Mouse (Mus musculus): ENCODE measurements around the gene Ubtf.
"Not testable (repeated sequence)": the region's sequence is repeated elsewhere in the genome, so short reads cannot be mapped to it uniquely, and the experiment has no call there.

The Ubtf gene

DNA sequence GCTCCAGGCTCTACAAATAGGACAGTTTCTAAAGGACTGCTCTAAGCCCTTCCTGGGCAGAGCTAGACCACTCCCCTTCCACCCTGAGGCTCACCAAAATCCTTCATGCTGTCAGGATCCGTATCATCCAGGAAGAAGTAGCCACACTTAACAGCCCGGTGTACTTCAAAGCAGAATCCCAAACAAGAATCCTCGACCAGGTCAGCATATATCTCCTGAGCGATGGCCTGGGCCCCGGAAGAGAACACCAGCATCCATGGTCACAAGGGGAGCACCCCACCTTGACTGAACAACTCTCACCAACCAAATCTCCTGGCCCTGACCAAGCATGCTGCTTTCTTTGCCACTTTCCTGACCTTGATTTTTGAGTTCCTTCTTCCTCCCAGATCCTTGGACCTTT, 25.1 kb downstream of the Ubtf start:
- DNase-seq = no peak

DNA sequence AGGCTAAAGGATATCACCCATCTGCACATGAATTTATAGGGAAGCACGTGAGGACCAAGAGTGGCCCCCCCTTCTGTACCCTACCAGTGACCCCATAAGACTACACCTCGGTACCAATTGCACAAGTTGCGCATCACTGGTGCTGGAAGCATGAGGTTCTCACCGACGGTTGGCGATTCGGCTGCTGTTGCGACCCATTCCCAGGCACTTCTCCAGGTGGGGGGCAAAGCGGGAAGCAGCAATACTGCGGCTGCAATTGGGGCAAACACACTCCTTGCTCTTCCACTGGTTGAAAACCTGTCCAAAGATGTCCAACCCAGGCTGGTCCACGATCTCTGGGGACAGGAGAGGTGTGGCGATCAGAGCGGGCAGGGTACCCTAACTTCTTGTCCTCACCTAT, 25.6 kb downstream of the Ubtf start:
- no peak for DNase-seq

DNA sequence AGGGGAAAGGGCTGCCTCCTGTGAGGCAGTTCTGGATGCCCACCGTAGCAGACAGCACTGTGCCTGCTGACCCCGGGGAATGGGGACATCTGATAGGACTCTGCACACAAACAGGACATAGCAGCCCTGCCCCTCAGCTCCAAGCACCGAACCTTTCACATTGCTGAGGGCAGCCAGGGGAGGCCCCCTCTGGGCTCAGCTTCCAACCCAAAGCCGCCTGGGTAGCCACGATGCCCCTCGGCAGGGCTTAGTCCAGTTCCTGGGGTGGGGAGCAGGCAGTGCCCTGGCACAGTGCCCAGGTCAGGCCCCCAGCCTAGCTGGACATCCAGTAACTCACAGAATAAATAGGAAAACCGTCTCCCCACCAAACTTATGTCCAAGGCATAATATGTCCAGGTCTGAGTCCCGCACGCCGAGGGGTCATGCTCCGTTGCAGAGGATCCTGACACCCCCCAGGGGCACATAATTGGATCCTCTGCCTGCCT, 28.4 kb downstream of the Ubtf start:
- no peak for DNase-seq

DNA sequence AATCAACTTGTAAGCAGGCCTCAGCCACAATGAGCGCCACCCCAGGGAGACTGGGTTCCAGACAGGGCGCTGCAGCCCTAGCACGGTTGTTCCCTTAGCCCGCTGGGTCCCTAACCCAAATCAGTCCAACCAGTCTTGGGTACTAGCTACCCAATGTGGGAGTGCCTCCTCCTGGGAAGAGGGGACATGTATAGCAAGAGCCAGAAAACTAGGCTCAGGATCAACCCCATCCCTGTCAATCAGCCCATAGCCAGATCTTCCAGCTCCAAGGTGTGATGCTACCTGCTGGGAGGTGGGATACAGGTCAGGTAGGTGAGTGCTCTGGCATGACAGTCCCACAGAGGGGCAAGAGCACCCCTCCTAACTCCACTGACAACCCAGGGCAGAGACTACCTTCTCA, 29.4 kb downstream of the Ubtf start:
- no peak for DNase-seq

DNA sequence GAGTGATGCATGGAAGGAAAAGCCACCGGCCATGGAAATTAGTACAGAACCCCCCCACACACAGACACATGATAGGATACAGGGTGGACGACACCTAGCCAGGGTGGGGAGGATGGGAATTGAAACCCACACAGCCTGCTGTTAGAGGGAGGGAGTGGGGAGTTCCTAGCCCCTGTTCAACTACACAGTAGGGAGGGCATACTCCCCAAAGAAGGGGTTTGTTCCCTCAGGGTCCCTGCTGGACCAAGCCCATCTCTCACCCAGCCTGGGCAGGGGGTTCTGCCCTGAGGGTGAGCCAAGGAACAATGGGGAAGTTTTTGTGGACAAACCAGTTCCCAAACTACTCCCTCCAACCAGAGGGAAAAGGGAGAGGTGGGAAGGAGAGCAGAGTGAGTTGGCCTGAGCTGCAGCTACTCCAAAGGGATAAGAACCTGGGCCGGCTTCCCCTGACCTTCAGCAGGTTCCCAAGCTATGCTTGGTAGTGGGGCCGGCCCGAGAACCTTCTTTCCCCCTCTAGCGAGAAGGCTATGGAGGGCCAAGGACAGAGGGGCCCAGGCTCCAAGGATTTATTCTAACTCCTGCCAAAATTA, 29.9 kb downstream of the Ubtf start:
- no peak for DNase-seq

DNA sequence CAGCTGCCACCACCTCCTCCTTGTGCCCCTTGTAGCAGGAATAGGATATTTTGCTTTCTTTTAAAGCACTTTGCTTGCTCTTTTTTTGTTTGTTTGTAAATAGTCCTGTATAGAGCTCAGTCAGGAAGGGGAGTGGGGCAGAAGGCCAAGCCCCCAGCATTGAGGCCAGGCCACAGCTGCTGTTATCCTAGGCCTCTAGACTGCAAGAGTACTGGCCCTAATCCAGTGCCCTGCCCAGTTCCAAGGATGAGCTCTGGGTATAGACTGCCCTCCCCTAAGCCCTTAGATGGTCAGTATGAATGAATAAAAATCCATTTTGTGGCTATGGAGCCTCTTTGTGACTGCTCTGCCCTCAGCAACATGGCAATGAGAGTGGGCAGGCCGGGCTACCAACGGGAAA, 30.6 kb downstream of the Ubtf start:
- no peak for DNase-seq

DNA sequence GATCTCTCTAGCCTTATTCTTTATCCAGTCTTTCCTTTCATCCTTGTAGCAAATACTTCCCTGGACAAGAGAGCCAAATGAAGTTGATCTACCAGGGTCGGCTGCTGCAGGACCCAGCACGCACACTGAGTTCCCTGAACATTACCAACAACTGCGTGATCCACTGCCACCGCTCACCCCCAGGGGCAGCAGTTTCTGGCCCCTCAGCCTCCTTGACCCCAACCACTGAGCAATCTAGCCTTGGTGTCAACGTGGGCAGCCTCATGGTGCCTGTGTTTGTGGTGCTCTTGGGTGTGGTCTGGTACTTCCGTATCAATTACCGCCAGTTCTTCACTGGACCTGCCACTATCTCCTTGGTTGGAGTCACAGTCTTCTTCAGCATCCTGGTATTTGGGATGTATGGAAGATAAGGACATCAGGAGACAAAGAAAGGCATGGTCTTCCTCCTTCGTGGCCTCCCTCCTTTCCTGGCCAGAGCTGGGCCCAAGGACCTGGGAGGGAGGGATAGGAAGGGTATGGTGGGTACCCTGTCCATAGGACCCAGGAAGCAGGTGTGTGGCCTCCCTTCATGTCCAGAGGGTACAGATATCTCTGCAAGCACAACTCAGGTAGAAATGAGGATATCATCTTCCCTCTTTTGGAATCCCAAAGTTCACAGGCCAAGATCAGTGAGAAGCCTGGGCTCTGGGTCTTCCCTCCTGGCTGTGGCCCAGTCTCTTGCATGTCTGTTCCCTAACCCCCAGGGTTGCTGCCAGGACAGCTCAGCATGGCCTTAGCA, 31.3 kb downstream of the Ubtf start:
- no peak for DNase-seq

DNA sequence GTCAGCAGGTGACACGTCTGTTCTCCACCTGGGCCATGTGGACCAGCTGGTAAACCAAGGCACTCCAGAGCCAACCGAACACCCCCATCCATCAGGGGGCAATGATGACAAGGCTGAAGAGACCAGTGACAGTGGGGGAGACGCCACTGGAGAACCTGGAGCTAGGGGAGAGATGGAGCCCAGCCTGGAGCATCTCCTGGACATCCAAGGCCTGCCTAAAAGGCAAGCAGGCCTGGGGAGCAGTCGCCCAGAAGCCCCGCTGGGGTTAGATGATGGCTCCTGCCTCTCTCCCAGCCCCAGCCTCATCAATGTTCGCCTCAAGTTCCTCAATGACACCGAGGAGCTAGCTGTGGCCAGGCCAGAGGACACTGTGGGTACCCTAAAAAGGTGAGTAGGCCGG, 32.1 kb downstream of the Ubtf start:
- no peak for DNase-seq

DNA sequence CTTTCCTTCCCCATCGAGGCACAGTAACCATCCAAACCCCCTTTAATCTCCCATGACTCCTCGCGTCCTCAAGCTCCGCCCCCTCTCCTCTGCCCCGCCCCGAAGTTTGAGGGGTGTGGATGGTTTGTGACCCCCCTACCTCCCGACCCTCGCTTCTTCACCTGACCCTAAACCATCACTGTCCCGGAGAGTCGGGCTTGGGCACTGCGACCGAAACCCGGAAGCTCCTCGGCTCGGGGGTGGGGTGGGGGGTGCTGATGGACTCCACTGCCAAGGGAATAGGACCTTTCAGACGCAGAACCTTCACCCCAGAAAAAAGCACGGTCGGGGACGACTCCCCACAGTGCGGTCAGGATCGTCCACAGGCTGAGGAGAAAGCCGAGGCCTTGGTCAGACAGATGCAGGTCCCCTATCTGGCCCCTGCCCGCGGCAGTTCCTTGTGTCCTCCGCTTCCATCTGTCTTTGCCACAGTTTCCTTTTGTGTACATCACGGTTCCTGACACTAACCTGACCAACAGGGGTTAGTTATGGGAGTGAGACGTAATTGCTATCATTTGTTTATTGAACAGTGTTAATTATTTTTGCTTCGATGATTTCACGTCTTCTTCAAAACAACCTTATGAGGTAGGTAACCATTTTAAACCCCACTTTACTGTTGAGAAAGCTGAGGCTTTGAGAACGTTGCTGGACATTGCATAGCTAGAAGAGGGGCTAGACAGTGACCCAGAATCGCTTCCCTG, 34.3 kb downstream of the Ubtf start:
- no peak for DNase-seq

DNA sequence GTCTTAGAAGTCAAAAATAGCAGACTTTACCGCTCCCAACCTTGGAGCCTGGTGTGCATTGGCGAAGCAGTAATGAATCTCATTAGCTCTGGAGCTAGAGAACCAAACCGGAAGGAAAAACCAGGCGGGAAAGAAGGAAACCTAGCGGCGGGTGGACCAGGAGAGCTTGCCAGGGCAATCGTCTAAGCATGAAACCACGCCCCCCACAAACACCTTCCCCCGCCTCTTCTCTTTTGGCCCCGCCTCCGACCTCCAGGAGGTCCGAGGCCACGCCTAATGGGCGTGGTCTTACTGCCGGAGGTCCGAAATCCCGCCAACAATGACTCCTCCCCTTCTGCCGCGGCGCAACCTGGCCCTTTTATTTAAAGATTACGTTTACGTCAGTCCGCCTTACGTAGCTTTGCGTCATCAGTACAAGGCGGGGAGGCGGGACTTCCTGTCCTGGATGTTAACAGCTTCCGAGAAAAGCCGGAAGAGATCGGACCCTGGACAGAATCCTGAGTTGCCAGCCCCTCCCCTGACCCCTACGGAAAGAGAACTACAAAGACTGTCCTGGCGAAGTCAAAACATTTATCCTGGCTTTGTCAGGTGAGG, 34.9 kb downstream of the Ubtf start, which contains the start of gene Tmub2:
Gene Tmub2 (plus strand): TSS at position 431 of the 594 bp plus-strand sequence.
- peak; percentile 99 for DNase-seq

DNA sequence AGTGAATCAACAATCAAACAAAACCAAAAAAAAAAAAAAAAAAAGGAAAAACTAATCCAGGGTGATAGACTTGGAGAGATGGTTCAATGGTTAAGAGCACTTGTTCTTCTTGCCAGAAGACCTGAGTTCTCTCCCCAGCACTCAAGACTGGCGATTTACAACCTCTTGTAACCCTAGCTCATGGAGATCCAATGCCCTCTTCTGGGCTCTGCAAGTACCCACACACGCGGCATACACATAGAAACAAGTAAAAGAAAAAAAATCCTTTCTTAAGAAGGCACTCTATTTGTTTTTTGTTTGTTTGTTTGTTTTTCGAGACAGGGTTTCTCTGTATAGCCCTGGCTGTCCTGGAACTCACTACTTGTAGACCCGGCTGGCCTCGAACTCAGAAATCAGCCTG, 35.6 kb downstream of the Ubtf start:
- no peak for DNase-seq

DNA sequence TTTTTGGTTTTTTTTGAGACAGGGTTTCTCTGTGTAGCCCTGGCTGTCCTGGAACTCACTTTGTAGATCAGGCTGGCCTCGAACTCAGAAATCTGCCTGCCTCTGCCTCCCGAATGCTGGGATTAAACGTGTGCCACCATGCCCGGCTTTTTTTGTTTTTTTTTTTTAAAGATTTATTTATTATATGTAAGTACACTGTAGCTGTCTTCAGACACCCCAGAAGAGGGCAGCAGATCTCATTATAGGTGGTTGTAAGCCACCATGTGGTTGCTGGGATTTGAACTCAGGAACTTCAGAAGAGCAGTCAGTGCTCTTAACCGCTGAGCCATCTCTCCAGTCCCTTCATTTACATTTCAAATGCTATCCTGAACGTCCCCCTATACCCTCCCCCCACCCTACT, 39.3 kb downstream of the Ubtf start:
- DNase-seq = not testable (repeated sequence)

DNA sequence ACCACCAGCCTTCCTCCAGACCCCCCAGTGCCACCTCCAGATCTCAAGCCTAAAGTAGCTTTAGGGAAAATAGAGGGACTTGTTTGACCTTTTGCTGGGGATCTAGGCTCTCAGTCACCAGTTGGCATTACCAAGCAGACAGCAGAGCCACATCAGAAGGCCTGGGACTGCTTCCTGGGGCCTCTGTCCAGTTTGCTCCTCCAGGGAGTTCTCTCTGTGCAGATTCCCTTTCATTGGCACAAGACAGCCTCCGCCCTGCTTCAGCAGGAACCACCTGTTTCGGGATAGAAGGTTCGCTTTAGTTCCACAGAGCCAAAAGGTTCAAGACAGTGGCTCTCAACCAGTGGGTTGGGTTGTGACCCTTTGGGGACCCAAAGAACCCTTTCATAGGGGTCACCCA, 39.9 kb downstream of the Ubtf start:
- DNase-seq = no peak

DNA sequence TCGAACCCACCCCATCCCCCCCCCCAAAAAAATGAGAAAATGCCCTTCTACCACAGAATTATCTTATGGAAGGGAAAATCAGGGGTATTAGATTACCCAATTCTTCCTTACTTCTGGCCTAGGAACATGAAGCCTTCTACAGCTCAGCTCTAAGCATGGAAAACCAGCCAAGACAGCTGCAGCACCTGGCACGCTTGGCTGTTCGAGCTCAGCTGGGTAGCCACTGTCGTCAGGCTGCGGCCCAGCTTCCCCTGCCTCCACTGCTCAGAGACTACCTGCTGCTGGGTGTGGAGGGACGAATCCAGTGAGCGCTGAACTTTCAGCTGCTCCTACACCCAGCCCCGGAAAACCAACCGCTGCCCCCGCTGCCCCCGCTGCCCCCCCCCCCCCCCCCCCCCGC, 41.8 kb downstream of the Ubtf start:
- DNase-seq = no peak

DNA sequence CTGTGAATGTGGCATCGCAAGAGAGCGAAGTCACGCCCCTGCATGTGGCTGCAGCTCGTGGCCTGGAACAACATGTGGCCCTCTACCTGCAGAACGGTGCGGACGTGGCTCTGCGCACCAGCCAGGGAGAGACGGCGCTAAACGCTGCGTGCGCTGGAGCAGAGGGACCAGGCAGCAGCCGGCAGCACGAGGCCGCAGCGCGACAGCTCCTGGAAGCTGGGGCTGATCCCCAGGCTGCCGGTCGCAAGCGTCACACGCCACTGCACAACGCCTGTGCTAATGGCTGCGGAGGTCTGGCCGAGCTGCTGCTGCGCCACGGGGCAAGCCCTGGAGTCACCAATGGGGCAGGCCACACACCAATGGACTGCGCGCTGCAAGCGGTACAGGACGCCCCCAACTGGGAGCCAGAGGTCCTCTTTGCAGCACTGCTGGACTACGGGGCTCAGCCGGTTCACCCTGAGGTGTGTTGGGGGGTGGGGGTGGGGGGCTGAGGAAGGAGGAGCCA, 43.1 kb downstream of the Ubtf start:
- no peak for DNase-seq

DNA sequence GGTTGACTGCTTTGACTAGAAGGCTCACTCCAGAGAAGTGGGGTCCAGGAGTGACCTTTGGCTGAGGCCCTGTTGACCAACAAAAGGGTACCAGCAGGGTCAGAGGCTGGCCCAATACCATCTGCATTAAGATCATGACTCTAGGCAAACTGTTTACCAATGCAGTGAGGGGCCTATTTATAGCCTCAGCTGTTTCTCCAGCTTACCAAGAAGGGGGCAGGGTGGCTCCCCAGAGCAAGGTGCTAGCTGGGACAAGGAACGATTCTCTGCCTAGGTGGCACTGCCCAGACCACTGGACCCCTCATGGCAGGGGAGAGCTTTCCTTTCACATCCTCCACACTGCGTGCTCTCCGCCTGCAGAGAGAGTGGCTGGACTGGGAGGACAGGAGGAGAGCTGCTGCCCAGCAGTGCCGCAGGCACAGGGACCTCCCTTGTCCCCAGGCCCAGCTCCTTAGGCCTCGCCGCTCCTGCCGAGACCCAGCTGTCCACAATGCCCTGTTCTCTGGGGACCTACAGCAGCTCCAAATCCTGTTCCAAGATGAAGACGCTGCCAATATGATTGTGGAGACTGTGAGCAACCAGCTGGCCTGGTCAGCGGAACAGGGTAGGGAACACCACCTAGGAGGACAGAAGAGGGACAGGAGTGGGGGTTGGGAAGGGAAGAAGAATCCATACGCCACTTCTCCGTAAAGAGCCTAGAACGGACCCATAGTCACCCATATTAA, 50.9 kb downstream of the Ubtf start, which contains the start of gene Asb16:
Gene Asb16 (plus strand): TSS at position 224 of the 725 bp plus-strand sequence.
- DNase-seq = no peak

DNA sequence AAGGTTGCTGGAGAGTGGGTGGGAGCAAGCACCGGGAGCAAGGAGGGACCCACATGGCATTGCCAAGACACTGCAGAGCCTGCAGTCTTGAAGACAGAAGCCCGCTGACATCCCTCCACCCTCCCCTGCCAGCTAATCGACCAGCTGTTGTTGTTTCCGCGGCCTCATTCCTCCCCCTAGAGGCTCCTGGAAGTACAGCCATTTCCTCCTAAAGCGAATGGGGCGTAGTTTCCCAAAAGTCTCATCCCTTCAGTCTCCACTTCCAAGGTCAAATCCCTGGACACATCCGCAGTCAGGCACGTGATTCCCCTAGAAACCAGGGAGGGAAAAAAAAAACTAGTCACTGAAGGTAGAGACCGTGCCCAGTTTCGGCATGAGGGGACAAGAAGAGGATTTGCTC, 52.1 kb downstream of the Ubtf start:
- peak; percentile 60 to 71 for DNase-seq

DNA sequence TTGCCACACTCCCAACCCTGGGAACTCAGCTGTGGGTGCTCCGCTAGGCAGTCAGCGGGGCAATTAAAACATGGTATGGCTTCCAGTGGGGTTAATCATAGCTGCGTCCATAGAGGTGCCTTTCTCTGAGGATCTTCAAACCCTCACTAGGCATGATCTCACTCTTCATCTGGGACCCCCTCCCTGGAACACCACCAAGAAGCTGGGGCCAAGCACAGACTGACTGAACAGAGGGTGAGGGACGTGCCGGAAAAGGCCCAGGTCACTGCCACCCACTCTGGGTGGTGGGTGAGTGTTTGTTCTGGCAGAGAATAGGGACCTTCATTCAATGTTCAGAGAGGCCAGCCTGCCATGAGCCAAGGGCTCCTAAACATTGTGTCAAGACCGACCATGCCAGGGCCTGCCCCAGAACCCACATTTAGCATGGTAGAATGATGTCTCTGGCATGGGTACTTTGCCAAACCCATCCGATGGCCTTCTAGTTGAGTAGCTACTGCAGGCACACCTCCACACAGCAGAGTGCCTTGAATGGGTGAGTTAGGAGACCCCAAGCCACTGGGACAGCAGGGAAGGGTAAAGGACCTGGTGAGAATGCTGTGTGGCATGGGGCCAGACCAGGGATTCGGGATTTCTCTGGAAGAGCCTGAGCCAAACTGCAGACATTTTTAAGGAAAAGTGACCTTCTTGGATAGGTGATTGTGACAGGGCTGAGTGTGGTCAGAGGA, 52.7 kb downstream of the Ubtf start:
- DNase-seq = no peak

DNA sequence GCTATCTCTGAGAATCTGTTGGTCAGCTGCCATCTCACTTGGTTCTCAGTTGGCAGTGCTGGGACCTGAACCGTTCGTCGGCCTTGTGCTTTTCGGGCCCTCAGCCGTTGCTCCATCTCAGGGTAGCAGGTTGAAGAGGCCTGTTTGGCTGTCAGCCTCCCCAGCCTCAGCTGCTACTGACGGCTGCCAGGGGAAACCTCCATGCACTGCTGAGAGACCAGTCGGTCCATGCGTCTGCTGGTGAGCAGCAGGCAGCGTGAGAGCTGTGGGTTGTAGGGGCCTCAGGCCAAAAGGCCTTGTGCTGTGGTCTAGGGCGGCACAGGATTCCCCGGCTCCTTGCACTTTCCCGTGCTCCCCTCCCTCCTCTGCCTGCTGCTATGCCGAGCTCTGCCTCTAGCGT, 53.7 kb downstream of the Ubtf start:
- no peak for DNase-seq

DNA sequence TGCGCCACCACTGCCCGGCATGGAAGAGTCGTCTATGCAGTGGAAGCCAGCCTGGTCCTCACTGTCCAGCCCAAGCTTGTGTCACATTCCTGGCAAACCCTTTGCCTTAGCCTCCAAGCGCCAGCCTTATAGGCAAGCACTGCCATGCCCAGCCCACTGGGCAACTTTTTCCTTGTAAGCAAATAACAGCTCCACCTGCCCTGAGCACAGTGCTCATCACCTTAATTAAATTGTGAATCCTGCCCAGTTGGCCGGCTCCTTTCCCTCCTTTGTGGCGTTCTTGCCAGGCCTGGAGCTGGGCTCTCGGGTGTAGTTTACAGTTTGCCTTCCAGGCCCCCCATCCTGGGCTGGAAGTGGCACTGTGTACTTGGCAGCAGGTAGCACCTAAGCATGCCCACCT, 56.3 kb downstream of the Ubtf start:
- DNase-seq = no peak

DNA sequence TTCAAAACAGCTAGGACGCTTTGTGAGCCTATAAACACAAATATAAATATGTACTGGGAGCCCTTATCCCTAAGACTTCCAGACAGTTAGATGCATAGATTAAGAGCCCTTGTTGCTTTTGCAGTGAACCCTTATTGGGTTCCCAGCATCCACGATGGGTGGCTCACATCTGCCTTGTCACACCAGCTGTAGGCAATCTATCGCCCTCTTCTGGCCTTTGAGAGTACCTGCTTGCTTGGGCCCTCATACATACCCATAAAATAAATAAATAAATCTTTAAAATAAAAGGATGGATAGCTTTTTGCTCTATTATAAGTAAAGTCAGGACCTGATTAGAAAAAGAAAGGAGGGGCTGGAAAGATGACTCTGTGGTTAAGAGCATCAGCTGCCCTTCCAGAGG, 61.0 kb downstream of the Ubtf start:
- DNase-seq = no peak

DNA sequence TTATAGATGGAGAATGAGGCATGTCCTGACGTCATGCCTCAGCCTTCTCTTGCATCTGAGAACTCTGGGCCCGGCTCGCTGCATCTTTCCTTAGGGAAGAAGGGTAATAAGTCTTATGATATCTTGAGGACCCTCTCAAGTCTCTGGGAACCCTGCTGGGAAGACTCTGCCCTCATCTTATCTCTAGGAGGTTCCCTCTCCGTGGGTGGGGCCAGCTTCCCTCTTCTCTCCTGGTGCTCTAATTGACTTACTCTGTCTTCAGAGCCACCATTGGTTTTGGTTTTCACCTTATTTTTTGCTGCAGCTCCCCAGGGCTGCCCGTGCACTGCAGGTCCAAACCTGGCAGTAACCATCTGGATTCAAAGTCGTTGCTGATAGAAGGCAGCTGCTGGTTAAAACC, 61.4 kb downstream of the Ubtf start:
- no peak for DNase-seq
